Mouse (Mus musculus) stomach, postnatal 0 days (tissue): ENCODE measurements at regions not wholly inside any gene's neighbourhood (a gene's known extent, or its start where the extent isn't known, plus 50 kb on each side); places are given as distances from the start of the nearest gene placed in this dataset.

Experiments used
- ATAC-seq: fragments of 200-750 bp; cut with Nextera tagmentation; 2 replicates; pipeline ENCODE4 v1.8.0; 2017; ENCODE audit not compliant: low FRiP score, low TSS enrichment
- DNase-seq: peaks from one replicate; pipeline ENCODE4 v3.0.0-alpha.2; 2016; ENCODE audit warnings: low spot score
- H3K27ac ChIP-seq: fragments of 300-500 bp; sonication (generic); replicated peaks from 2 replicates; pipeline ENCODE4 v1.5.1; 2014; ENCODE audit warnings: mild to moderate bottlenecking, control low read depth
- H3K27me3 ChIP-seq: fragments of 300-500 bp; sonication (generic); 2 replicates; pipeline ENCODE4 v1.6.1; 2014; ENCODE audit warnings: low read length; ENCODE audit not compliant: control insufficient read depth, insufficient read depth
- H3K36me3 ChIP-seq: fragments of 300-500 bp; sonication (generic); 2 replicates; pipeline ENCODE4 v1.6.1; 2014; ENCODE audit warnings: low read length, mixed read lengths; ENCODE audit not compliant: control insufficient read depth, insufficient read depth
- H3K4me1 ChIP-seq: fragments of 300-500 bp; sonication (generic); replicated peaks from 2 replicates; pipeline ENCODE4 v1.6.1; 2014; ENCODE audit warnings: antibody characterized with exemption; ENCODE audit not compliant: control insufficient read depth, insufficient read depth
- H3K4me2 ChIP-seq: fragments of 300-500 bp; sonication (generic); replicated peaks from 2 replicates; pipeline ENCODE4 v1.6.1; 2014; ENCODE audit warnings: low read depth, mild to moderate bottlenecking, control low read depth, moderate library complexity
- H3K4me3 ChIP-seq: fragments of 300-500 bp; sonication (generic); 2 replicates; pipeline ENCODE4 v1.5.1; 2014; ENCODE audit warnings: low read depth, low read length, control low read depth
- H3K9ac ChIP-seq: fragments of 300-500 bp; sonication (generic); 2 replicates; pipeline ENCODE4 v1.6.1; 2014; ENCODE audit warnings: mild to moderate bottlenecking, low read length, control low read depth, mixed read lengths
- H3K9me3 ChIP-seq: fragments of 300-500 bp; sonication (generic); 2 replicates; pipeline ENCODE4 v1.6.1; 2016; ENCODE audit warnings: low read length; ENCODE audit not compliant: control insufficient read depth
- CTCF ChIP-seq: IDR thresholded peaks from 2 replicates; pipeline ENCODE4 v1.5.1; 2016; ENCODE audit warnings: antibody characterized with exemption, low read depth, mild to moderate bottlenecking, moderate library complexity
- EP300 ChIP-seq: optimal IDR thresholded peaks from 2 replicates; pipeline ENCODE3; 2016; ENCODE audit warnings: antibody characterized with exemption
- WGBS: fragments of 180-500 bp; shearing (Covaris S2); extraction: QIAGEN DNeasy Blood & Tissue Kit; methylation state at CpG from one replicate; pipeline ENCODE4 v1.1.7; 2014; 5-methylcytosine and 5-hydroxymethylcytosine counted together

DNA sequence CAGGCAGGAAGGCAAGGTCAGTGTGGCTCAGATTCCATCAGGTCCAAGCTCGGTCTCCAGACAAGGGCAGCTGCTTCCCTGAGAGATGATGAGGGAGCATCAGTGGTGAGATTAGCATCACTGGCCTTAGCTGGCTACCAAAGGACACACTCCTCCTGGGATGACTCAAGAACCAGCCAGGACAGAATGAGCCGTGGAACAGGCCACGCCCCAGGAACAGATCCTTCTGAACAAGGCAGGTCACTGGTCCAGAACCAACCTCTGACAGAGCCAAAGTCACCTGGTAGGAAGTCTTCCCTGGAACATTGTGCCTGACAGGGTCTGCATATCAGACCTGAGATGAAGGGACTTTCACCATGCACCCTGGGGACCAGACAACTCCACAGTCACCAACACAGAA, 152.0 kb downstream of the Tomm20 start:
- H3K4me1 ChIP-seq, result no peaks in the 10 kb centered on the region; the same call in 1 of the 2 replicates
- no peak overlapping the region for H3K27ac ChIP-seq
- 71% methylated on average over 3 of the region's 3 CpGs for WGBS
- ATAC-seq (peak; percentile 54; the same call in 1 of the 2 replicates), DNase-seq (no peak)
- no peak overlapping the region for H3K4me3 ChIP-seq
- no peak overlapping the region for H3K4me2 ChIP-seq
- no peak for TF ChIP-seq CTCF
- no peak for TF ChIP-seq EP300
- H3K9ac ChIP-seq, result no peak overlapping the region
- H3K27me3 ChIP-seq, result no peaks in the 10 kb centered on the region
- no peaks in the 10 kb centered on the region for H3K36me3 ChIP-seq
- no peaks in the 10 kb centered on the region for H3K9me3 ChIP-seq

DNA sequence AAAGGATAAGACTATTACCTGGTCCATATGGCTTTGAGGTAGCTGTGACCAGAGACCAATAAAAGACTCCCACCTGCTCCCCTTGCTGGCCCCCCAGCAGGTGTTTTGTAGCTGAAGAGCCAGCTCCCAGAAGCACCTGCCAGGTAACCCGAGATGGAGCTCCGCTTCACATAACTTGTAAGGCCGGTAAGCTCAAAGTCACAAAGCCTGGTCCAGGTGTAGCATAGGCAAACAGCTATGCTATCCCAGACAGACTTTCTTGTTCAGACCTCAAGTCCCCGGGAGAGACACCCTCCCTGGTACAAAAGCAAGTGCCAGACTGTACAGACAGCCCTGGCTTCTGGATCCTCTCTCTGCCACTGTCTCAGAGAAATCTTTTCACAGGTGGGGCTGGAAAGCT, 154.6 kb downstream of the Tomm20 start:
- 61% methylated on average over 4 of the region's 4 CpGs for WGBS
- Histone ChIP-seq H3K27me3 (no peaks in the 10 kb centered on the region), H3K9me3 (no peaks in the 10 kb centered on the region), H3K36me3 (no peaks in the 10 kb centered on the region), H3K9ac (no peak overlapping the region), H3K4me1 (no peaks in the 10 kb centered on the region; the same call in 1 of the 2 replicates), H3K4me2 (no peak overlapping the region), H3K4me3 (no peak overlapping the region), H3K27ac (no peak overlapping the region)
- no peak for ATAC-seq
- peak; percentile 25 for DNase-seq
- TF ChIP-seq EP300 (no peak), CTCF (no peak)

DNA sequence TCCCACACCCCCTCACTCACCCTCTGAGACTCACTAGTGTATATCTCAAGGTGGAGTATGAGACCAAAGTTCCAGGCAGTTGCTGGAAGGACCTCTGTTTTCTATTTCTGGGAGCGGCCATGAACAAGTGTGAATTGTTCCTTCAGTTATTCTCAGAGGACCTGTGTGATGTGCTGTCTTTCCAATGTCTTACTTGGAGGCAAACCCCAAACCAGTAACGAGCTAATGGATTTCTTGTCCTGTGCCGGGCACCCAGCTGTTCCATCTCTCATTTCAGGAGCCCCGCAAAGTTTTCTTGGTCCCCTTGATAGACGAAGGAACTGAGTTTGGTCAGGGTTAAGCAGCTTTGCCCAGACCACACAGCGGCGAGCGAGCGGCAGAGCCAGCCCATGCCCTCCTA, 155.4 kb downstream of the Tomm20 start:
- Histone ChIP-seq H3K27me3 (no peaks in the 10 kb centered on the region), H3K4me3 (no peak overlapping the region), H3K4me1 (no peaks in the 10 kb centered on the region; the same call in 1 of the 2 replicates), H3K4me2 (no peak overlapping the region), H3K9me3 (no peaks in the 10 kb centered on the region), H3K9ac (no peak overlapping the region), H3K27ac (no peak overlapping the region), H3K36me3 (no peaks in the 10 kb centered on the region)
- 90% methylated on average over 9 of the region's 9 CpGs for WGBS
- ATAC-seq (no peak), DNase-seq (no peak)
- TF ChIP-seq CTCF (no peak), EP300 (no peak)

DNA sequence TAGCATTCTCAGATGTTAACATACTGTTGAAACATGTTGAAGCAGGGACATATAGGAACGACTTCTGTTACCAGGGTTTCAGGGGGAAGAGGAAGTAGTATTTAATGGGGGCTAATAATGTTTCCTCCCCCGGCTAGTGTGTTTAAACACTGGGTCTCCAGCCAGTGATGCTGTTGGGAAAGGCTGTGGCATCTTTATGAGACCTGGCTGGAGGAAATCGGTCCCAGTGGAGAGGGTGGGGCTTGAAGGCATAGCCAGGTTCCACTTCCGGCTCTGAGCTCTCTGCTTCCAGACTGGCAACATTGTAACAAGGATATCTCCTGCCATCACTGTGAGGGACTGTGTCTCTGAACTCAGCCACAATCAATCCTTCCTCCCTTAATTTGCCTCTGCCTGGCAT, 156.6 kb downstream of the Tomm20 start:
- Histone ChIP-seq H3K27me3 (no peaks in the 10 kb centered on the region), H3K9ac (no peak overlapping the region), H3K4me3 (no peak overlapping the region), H3K4me1 (no peaks in the 10 kb centered on the region; the same call in 1 of the 2 replicates), H3K27ac (peak overlapping the region; percentile 45; the same call in 1 of the 2 replicates), H3K36me3 (no peaks in the 10 kb centered on the region), H3K4me2 (no peak overlapping the region), H3K9me3 (no peaks in the 10 kb centered on the region)
- no peak for TF ChIP-seq CTCF
- no peak for TF ChIP-seq EP300
- 24% methylated on average over 4 of the region's 4 CpGs for WGBS
- DNase-seq (no peak), ATAC-seq (no peak)

DNA sequence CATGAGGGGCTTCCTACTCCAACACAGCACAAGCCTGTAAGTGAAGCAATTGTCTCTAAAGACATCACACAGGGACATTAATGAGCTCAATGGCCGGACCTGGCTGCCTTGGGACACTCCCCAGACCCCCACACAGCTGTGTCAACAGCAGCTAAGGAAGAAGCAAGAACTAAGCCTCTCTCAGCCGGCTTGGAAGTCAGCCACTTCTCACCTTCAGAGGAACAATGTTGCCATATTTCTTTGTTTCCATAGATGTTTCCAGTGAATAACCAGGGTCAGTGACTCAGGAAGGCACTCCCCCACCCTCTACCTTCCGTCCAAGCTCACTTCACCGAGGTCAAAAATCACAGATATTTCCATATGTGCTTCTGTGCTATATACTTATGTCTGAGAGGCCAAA, 157.0 kb downstream of the Tomm20 start:
- H3K4me1 ChIP-seq, result no peaks in the 10 kb centered on the region; the same call in 1 of the 2 replicates
- ATAC-seq (peak; percentile 33; the same call in 1 of the 2 replicates), DNase-seq (no peak)

DNA sequence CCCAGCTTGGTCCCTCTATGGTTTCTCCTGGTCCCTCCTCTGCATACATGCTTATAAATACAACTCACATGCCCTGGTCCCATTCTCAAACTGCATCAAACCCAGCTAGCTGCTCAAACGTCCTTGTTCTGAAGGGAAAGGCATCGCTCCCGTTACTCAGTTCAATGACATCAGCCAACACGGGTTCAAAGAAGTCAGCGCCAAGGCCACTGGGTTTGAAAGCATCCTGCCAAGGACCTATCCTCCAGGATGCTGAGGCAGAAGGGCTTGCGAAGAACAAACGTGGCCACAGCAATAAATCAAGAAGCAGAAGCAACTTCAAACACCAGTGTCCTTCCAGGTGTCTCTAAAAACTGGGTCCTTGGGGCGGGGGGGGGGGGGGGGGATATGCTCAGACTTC, 158.2 kb downstream of the Tomm20 start:
- no peak overlapping the region for H3K9ac ChIP-seq
- no peaks in the 10 kb centered on the region; the same call in 1 of the 2 replicates for H3K4me1 ChIP-seq
- no peaks in the 10 kb centered on the region for H3K9me3 ChIP-seq
- H3K36me3 ChIP-seq, result no peaks in the 10 kb centered on the region
- ATAC-seq (no peak), DNase-seq (no peak)
- no peak overlapping the region for H3K27ac ChIP-seq
- no peak for TF ChIP-seq CTCF
- no peak for TF ChIP-seq EP300
- no peaks in the 10 kb centered on the region for H3K27me3 ChIP-seq
- no peak overlapping the region for H3K4me3 ChIP-seq
- 79% methylated on average over 8 of the region's 8 CpGs for WGBS
- no peak overlapping the region for H3K4me2 ChIP-seq

More for the DNA sequence above, 157.0 kb downstream of the Tomm20 start:
- 32% methylated on average over 4 of the region's 4 CpGs for WGBS
- H3K4me2 ChIP-seq, result no peak overlapping the region
- H3K36me3 ChIP-seq, result no peaks in the 10 kb centered on the region
- peak overlapping the region; percentile 45; the same call in 1 of the 2 replicates for H3K27ac ChIP-seq
- H3K4me3 ChIP-seq, result no peak overlapping the region
- TF ChIP-seq EP300, result no peak
- TF ChIP-seq CTCF, result no peak
- H3K9ac ChIP-seq, result no peak overlapping the region
- H3K27me3 ChIP-seq, result no peaks in the 10 kb centered on the region
- no peaks in the 10 kb centered on the region for H3K9me3 ChIP-seq
